Mouse (Mus musculus): ENCODE measurements around the gene Nepro.

The Nepro gene

GRCm38 (mm10) chr16:44703458-44703857 is 20.6 kb upstream of the Nepro start:
- DNase-seq: no peak

GRCm38 (mm10) chr16:44716305-44717140 is 7.6 kb upstream of the Nepro start:
- peak; percentile 77 for DNase-seq

- DNase-seq: no peak
These were observed 6.9 kb upstream of the Nepro start for GRCm38 (mm10) chr16:44717141-44717634.

DNA sequence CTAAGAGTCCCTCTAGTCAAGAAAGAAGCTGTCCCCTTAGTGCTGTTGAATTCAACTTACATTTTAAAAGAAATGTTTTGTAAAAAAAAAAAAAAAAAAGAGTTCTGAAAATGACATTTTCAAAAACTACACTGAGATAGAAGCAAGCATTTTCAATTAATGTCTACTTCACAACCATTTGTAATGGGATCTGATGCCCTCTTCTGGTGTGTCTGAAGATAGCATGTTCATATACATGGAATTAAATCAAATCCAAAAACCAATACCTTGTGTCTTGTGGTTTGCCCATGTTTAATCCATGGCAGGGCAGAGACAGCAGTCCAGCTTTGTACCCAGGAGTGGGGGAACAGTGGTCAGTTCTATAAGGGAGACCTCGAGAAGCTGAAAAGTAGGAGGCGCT is 6.3 kb upstream of the Nepro start:
- DNase-seq: no peak

- peak; percentile 61 for DNase-seq
These were observed 4.8 kb upstream of the Nepro start for GRCm38 (mm10) chr16:44719349-44719748.

DNA sequence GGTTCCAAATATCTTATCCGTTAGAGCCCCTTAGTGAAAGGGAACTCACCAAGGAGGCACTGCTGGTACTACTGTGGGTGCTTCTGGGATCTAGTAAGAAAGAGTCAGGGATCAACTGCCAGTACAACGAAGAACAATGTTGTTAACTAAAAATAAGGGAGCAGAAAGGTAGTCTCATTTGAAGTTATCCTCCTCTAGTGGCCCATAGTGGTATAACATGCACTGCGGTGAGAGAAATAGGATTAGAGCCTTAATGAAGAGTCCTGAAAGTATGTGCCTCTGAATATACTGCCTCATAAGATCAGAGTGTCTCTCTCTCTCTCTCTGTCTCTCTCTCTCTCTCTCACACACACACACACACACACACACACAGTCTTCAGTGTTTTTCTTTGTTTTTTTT is 3.6 kb upstream of the Nepro start:
- peak; percentile 33 for DNase-seq

DNA sequence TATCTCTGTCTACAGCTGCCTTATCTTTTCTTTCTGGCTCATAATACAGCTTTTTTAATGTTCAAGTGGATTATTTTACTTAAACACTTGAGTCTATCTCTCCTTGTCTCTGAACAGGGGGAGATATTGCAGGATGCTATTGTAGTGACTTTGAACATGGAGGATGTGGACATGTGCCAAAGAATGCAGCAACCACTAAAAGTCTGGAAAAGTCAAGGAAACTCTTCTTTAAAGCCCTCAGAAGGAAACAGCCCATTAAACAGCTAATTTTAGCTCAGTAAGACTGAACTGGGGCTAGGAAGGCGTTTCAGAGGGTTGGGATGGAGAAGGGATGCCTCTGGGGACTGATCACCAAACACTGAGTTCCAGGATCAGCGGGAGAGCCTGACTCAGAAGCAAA is 1.4 kb upstream of the Nepro start:
- DNase-seq: no peak

DNA sequence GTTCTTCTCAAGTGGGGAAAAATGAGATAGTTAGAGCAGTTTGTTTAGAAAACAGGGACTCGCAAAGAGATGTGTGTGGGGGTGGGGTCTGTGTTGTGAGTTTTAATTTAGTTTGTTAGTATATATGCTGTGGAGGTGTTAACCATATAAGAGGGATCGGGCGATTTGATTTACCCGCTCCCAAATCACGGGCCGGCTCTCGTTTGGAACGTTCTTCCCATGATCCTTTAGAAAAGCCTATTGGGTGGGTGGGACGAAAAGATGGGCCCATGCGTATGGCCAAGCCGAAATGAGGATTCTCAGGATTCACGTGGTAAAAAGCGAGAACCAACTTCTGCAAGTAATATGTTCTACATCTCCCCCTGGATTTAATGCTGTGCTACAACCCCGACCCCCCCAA is 746 bp downstream of the Nepro start:
- DNase-seq: peak; percentile 25

DNA sequence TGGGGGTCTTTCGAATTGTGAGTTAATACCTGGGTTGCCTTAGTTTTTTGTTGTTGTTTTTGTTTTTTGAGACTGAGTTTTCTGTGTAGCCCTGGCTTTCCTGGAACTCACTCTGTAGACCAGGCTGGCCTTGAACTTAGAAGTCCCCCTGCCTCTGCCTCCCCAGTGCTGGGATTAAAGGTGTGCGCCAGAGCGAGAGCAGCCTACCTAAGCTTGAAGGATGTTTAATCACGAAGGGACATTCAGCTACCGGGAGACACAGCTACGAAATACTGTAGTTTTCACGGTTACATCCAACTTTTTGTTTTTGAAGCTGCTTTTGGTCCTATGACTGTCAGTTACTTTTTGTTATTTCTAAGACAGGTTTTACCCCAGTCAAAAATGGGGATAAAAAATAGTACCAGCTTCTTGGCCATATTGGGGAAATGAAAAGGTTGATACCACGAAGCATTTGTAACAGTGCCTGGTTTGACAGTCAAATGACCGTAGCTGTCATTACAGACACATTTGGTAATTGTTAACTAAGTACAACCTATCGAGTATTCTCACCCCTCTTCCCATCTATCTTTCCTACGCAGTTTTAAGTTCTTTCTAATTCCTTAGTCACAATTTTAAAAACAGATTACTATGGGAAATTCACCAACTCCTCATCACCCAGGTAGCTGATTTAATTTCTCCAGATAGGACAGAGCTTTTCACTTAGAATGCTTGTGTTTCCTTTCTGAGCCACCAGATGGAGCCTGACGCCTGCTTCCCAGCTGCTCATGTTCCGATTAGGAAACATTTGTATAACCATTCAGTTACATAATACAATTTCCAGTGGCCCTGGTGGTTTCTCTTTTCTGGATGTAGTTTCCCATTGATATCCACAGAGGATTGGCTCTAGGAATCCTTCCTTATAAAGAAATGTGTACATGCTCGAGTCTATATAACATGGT is 1.5 kb downstream of the Nepro start:
- DNase-seq: peak; percentile 94

GRCm38 (mm10) chr16:44727525-44727924 is 3.4 kb downstream of the Nepro start:
- DNase-seq: no peak

DNA sequence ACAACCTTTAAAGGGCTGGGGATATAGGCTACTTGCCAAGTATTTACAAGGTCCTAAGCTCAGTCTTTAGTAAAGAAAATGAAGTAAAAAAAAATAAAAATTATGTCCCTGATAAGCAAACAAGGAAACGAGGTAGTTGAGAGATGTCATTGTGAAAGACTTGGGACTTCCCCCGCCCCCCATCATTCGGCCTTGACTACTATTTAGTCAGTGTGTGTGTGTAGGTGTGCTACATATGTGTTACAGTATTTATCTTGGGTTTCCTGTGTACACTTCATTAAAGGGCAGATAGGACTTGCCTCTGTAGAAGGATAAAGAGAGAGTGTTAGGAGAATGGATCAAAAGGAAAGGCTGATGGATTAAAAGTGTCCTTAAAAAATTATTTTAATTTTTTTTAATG is 10.0 kb downstream of the Nepro start:
- DNase-seq: no peak

GRCm38 (mm10) chr16:44735676-44736075 is 11.6 kb downstream of the Nepro start:
- no peak for DNase-seq

- DNase-seq: peak; percentile 37
These were observed 12.0 kb downstream of the Nepro start for GRCm38 (mm10) chr16:44736118-44736517.

GRCm38 (mm10) chr16:44742753-44743152 is 18.7 kb downstream of the Nepro start:
- no peak for DNase-seq

- no peak for DNase-seq
These were observed 21.4 kb downstream of the Nepro start for GRCm38 (mm10) chr16:44745471-44745865.

DNA sequence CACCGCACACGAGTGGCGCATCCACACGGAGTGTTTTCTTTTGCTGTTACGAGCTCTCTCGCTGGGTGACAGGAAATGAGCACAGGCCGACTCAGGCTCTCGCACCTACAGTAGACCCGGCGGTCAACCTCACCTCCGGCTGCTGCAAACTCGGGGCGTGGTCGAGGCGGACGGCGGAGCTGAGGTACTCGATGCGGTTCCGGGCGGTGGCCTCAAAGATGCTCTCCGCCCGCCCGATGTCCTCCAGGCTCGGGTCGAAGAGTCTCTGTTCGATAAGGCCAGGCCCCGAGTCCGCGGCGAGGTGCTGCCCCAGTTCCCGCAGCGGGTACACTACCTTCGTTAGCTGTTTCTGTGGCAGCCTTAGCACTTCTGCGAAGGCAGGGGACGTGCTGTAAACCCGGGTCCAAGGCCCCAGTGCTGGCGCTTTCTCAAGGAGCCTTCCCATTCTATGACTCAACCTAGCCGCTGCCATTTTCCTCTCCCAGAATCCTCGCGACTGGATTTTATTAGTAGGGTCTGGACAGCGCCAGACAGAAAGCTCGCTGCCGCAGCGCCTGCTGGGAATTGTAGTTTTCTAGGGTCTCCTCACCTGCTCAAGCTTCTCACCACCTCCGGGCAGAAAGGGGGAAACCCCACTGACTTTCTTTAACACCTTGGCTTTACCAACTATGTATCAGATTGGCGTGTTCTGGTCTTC is 21.9 kb downstream of the Nepro start, which contains the start of gene Gtpbp8:
TSS of gene Gtpbp8 (minus strand) at position 498 of the 697 bp plus-strand sequence.
- DNase-seq: peak; percentile 92

- no peak for DNase-seq
These were observed 23.9 kb downstream of the Nepro start for GRCm38 (mm10) chr16:44748007-44748406.

DNA sequence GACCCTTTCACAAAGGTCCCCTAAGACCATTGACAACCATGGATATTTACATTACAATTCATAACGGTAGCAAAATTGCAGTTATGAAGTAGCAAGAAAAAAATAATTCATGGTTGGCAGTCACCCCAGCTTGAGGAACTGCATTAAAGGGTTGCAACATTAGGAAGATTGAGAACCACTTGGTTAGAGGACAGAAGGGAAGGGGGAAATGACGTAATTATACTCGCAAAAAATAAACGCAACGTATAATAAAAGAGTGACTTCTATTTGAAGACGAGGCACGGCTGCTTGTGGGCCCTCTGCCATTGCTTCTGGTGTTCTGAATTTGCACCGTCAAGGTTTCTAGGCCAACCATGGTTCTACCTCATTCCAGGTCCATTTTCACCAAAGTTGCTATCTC is 33.6 kb downstream of the Nepro start:
- DNase-seq: no peak

- DNase-seq: no peak
These were observed 37.7 kb downstream of the Nepro start for GRCm38 (mm10) chr16:44761811-44762210.

- DNase-seq: no peak
These were observed 41.6 kb downstream of the Nepro start, which contains the start of gene Cd200r1 for GRCm38 (mm10) chr16:44765555-44766319. Gene Cd200r1, plus strand, starts transcription at chr16:44765736.

DNA sequence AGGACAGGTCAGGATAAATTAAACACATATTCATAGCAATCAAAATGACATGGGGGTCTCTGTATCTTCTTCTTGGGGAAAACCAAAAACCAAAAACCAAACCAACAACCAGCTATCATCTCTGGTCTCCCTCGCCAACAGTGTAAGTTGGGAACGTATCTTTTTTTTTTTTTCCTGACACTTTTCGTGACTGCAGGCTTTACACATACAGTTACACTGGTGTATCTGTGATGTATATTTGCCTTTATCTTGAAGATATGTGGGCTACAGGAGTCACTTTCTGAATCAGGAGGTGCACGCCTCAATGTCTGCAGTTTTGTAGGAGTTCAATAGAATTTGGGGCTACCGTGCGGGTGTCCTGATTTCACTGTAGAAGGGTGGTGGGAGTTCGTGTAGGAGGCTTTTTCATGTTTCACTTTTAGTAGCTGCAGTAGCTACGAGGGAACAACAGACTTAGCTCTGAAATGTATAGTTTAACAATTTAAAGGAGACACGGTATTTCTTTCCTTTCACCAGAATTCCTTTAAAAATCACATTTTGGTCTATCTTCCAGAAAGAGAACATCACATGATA is 42.3 kb downstream of the Nepro start:
- DNase-seq: no peak

- DNase-seq: no peak
These were observed 43.4 kb downstream of the Nepro start for GRCm38 (mm10) chr16:44767506-44767905.

Data from lung, postnatal 36 days (tissue).